Mouse (Mus musculus) megakaryocyte, embryonic 14.5 days (primary cell): Measurements from ENCODE around the gene Ank3. TPM values are rescaled to one million over a fixed set of nuclear protein-coding genes. Genes with fewer than 3 reads are reported as not detected.

ENCODE experiments used
- H3K27me3 ChIP-seq: replicated peaks from 2 replicates; pipeline ENCODE3; 2012; ENCODE audit warnings: inconsistent platforms
- H3K36me3 ChIP-seq: replicated peaks from 2 replicates; pipeline ENCODE3; 2012; ENCODE audit warnings: low read length, inconsistent platforms, mixed read lengths
- H3K4me1 ChIP-seq: 2 replicates; pipeline ENCODE4 v1.6.1; 2012; ENCODE audit warnings: inconsistent platforms
- H3K4me3 ChIP-seq: replicated peaks from 2 replicates; pipeline ENCODE3; 2012; ENCODE audit warnings: moderate library complexity, mild to moderate bottlenecking, inconsistent platforms
- H3K9me3 ChIP-seq: 2 replicates; pipeline ENCODE4 v1.6.1; 2012; ENCODE audit warnings: inconsistent platforms
- FLI1 ChIP-seq: IDR thresholded peaks from 2 replicates; pipeline ENCODE4 v1.6.1; 2012; ENCODE audit warnings: low read length, inconsistent platforms, mixed read lengths
- GATA1 ChIP-seq: IDR thresholded peaks from 3 replicates; pipeline ENCODE4 v1.6.1; 2012; ENCODE audit warnings: mixed read lengths, low read length, inconsistent platforms, borderline replicate concordance
- polyA plus RNA-seq: library from polyadenylated mRNA; stranded (reverse); fragments of >175 nt; gene quantifications from 2 replicates; pipeline ENCODE4 v1.2.3, GENCODE M21; 2012; ENCODE audit warnings: low replicate concordance; ENCODE audit not compliant: insufficient read depth

The Ank3 gene
- polyA plus RNA-seq, 1 experiment = 4.4 TPM

DNA sequence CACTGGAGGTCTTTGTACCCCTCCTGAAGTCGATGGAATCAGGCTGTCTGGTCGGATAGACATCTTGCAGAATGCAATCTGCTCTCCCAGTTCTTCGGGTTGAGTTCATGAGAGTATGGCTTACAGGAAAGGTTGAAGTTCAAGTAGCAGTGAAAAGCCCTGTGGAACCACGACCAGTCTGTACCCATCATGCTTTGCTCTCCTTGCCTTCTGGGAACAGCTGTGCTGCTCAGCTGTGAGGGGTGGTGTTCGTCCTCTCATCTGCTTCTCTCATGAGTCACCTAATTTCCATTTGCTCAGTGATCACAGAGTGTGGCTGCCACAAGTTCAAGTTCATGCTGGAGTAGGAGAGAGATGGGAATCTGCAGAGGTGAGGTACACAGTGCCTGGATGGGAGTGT lies 348.2 kb downstream of the Ank3 start:
- TF ChIP-seq GATA1 (no peak), FLI1 (no peak)
- Histone ChIP-seq H3K36me3 (no peaks in the 10 kb centered on the region), H3K4me1 (no peaks in the 10 kb centered on the region), H3K27me3 (no peaks in the 10 kb centered on the region), H3K9me3 (0 out of 2 replicates have a peak, but pooled peaks cover 3% of the 10 kb centered on the region), H3K4me3 (no peak overlapping the region)

DNA sequence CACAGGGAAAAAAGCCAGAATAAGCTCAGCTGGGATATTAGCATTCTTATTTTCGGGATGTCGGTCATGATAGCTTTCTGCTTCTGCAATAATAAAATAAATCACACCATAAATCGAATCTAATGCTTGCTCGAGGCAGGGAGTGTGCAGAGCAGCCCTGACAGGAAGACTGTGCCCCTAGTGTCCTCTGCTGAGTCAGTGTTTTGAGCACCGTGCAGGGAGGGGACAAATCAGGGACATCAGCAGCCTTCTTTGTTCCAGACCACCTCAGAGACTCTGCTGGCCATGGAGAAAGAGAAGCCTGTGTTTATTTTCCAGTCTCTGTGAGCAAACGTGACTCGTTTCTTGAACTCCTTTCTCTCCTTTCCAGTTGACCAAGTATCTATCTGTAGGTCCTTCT lies 352.8 kb downstream of the Ank3 start:
- H3K4me1 ChIP-seq = no peaks in the 10 kb centered on the region
- peaks cover 4% of the 10 kb centered on the region; the same call in 1 of the 2 replicates for H3K9me3 ChIP-seq
- TF ChIP-seq FLI1 (no peak), GATA1 (no peak)
- no peaks in the 10 kb centered on the region for H3K27me3 ChIP-seq
- no peaks in the 10 kb centered on the region for H3K36me3 ChIP-seq
- no peak overlapping the region for H3K4me3 ChIP-seq

DNA sequence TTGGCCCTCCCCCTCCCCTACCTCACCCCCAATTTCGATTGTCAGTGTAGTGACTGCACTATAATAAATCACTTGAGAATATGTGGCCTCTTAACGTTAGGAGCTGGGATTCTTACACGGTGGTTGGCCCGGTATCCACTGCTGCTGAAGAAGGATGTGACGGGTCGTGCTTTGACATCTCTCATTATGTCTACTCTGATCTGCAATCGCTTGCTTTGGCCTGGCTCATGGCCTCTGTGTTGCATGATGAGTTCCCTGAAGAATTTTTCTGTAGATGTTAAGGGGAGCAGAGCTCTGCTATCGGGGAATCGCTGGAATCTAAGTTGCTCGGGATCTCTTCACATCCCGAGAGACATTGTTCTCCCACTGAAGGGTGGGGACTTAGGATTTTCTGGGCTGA lies 354.9 kb downstream of the Ank3 start:
- Histone ChIP-seq H3K4me3 (no peak overlapping the region), H3K4me1 (no peaks in the 10 kb centered on the region), H3K27me3 (no peaks in the 10 kb centered on the region), H3K36me3 (no peaks in the 10 kb centered on the region), H3K9me3 (peaks cover 4% of the 10 kb centered on the region; the same call in 1 of the 2 replicates)
- TF ChIP-seq GATA1 = no peak
- no peak for TF ChIP-seq FLI1

DNA sequence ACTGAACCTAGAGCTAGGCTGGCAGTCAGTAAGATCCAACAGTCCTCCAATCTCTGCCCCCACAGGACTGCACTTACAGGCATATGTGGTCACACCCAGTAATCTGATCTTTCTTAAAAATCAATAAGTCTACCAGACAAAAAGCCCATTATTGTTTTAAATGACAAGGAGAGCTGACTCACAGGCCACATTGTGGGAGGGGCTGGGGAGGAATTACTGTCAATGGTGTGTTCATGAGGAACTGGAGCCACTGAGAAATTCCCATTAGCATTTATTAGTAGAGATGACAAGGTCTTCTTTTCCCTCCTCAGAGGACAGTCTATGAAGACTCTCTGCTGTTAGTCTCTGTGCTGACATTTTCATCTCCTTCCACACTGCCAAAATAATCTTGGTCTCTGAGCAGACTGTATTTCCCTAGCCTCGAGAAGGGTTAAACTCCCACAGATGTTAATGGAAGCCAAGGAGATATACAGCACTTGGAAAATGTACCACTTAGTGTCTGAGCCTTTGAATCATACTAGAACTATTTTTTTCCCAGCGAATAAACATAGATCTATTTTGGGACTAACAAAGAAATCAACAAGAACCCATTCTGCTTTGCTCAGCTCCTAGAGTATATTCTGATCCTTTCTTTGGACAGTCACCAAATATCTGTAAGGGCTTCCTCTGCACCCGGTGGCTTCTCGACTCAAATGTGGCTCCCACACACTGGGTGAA lies 358.5 kb downstream of the Ank3 start:
- Histone ChIP-seq H3K36me3 (no peaks in the 10 kb centered on the region), H3K4me3 (no peak overlapping the region)

DNA sequence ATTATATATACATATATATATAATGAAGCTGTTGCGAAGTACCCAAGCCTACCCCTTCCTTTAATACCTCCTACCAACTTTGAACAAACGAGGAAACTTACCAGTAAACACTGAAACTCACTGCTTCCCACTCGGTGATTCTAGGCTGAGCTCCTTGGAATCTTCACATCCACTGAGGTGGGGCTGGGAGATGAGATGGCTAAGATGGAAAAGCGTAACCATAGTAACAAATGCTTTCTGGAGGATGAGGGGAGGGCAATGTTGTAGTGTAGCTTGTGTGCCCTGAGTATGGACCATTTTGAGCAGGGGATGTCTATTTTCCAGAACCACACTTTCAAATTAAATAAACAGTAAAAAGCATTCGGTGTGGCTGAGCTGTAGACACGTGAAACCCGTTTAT lies 364.4 kb downstream of the Ank3 start:
- no peak for TF ChIP-seq GATA1
- H3K36me3 ChIP-seq = no peaks in the 10 kb centered on the region

More for the DNA sequence above, 358.5 kb downstream of the Ank3 start:
- no peaks in the 10 kb centered on the region for H3K27me3 ChIP-seq
- H3K4me1 ChIP-seq = no peaks in the 10 kb centered on the region
- peaks cover 14% of the 10 kb centered on the region; the same call in 1 of the 2 replicates for H3K9me3 ChIP-seq
- TF ChIP-seq GATA1 (no peak), FLI1 (no peak)

DNA sequence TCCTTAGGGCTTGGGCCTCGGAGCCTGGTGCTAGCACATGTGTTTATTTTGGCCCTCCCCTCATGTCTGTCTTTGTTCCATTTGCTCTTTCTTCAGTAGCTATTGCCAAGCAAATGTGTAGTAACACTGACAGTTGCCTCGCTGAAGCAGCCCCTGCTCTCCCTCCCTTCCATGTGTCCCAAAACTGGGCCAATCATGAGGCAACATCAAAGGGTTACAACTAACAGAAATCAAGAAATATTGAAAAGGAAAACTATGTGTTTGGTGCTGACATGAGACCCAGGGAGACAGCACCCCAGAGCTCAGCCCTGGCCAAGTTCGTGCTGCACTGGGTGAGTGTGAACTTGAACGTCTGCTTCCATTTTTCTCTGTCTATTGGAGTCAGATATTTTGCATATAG lies 365.8 kb downstream of the Ank3 start:
- no peak for TF ChIP-seq FLI1
- no peak for TF ChIP-seq GATA1

More for the DNA sequence above, 364.4 kb downstream of the Ank3 start:
- Histone ChIP-seq H3K4me3 (no peak overlapping the region), H3K27me3 (no peaks in the 10 kb centered on the region), H3K4me1 (no peaks in the 10 kb centered on the region), H3K9me3 (peaks cover 21% of the 10 kb centered on the region)

DNA sequence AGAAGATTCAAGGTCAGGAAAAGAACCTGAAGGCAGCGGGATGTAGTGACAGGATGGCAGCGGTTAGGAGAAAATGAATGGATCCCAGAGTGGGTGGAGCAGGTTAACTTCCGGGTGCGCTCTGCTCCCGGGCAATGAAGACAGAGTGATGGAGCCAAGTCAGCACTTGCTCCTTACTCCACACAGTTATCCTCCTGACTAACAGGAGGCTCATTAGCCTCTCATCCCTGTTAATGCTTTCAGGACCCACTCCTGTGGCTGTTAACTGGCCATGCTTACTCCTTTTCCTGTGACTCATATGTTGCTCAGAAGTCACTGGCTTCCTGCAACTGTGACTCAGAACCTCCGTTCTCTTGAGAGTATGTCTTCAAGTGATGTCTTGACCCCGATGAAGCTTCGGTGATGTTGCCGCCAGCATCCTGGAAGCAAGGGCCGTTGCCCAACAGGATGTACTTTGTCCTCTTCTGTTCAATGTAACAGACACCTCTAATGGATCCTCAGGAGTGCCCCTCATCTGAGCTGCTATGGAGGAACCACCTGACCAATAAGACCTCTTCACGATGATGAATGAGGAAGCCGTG lies 378.6 kb downstream of the Ank3 start:
- H3K27me3 ChIP-seq = no peaks in the 10 kb centered on the region
- H3K4me3 ChIP-seq = peak overlapping the region; percentile 30
- H3K4me1 ChIP-seq = no peaks in the 10 kb centered on the region
- H3K9me3 ChIP-seq = peaks cover 13% of the 10 kb centered on the region
- no peaks in the 10 kb centered on the region for H3K36me3 ChIP-seq
- no peak for TF ChIP-seq GATA1
- TF ChIP-seq FLI1 = no peak

More for the DNA sequence above, 365.8 kb downstream of the Ank3 start:
- peaks cover 33% of the 10 kb centered on the region for H3K9me3 ChIP-seq
- no peaks in the 10 kb centered on the region for H3K4me1 ChIP-seq
- H3K36me3 ChIP-seq = no peaks in the 10 kb centered on the region
- H3K4me3 ChIP-seq = no peak overlapping the region
- no peaks in the 10 kb centered on the region for H3K27me3 ChIP-seq

DNA sequence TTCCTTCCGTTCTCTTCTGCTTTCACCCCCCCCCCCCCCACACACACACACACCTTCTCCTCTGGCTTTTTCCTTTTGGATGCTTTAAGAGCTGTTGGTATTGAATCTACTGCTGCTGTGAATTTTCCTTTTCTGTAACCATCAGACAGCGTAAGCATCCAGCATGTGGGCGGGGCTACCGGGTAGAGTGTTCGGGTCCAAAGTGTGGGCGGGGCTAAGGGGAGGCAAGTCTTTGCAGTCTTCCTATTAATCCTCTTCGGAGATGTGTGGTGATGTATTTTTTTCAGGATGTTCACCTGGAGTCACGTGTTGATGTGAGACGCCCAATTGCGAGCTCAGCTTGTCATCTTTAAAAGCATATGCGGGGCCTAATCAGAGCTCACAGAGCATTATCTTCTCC lies 379.2 kb downstream of the Ank3 start:
- peaks cover 8% of the 10 kb centered on the region; the same call in 1 of the 2 replicates for H3K9me3 ChIP-seq
- H3K36me3 ChIP-seq = no peaks in the 10 kb centered on the region
- H3K4me3 ChIP-seq = no peak overlapping the region
- no peaks in the 10 kb centered on the region for H3K4me1 ChIP-seq
- no peaks in the 10 kb centered on the region for H3K27me3 ChIP-seq
- TF ChIP-seq GATA1 = no peak
- TF ChIP-seq FLI1 = no peak

DNA sequence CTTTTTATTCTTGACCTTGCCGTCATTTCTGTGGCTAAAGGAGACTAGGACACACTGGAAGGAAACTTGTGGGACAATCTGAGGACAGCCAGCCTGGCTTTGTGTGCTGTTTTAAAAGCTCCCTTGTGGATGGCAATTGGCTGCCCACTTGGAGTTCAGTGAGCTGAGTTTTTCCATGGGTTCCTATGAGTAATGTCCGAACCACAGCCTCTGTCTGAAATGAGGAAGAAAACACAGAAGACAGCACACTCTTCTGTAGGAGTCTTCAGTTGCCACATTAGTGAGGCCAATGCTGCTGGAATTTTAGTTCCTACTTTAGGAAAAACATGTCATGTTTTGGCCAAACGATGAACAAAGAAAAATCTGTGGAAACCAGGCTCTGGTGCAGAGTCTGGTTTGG lies 380.7 kb downstream of the Ank3 start:
- H3K27me3 ChIP-seq = no peaks in the 10 kb centered on the region
- no peaks in the 10 kb centered on the region for H3K4me1 ChIP-seq
- H3K36me3 ChIP-seq = no peaks in the 10 kb centered on the region
- TF ChIP-seq FLI1 = no peak
- TF ChIP-seq GATA1 = no peak
- no peak overlapping the region for H3K4me3 ChIP-seq
- H3K9me3 ChIP-seq = peaks cover 4% of the 10 kb centered on the region; the same call in 1 of the 2 replicates

DNA sequence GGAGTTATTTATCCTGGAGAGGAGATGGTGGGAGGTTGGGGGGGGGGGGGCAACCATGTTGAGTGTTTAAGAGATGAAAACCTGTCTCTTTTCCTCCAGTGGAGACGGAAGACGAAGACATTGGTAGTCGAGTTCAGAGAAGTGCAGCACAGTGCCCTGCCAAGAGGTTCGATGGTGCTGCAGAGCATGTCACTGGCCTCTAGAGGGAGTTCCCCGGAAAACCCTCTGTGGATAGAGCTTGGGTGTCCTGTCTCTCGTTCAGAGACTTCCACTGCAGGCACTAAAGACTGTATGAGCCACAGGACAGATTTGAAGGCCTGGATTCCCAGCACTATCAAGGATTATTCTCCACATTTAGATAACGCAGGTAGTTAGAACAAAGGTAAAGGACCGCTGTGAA lies 382.9 kb downstream of the Ank3 start:
- H3K9me3 ChIP-seq = peaks cover 4% of the 10 kb centered on the region; the same call in 1 of the 2 replicates
- TF ChIP-seq GATA1 = no peak
- no peak for TF ChIP-seq FLI1
- no peaks in the 10 kb centered on the region for H3K36me3 ChIP-seq
- H3K4me1 ChIP-seq = peaks cover 10% of the 10 kb centered on the region; the same call in 1 of the 2 replicates
- no peaks in the 10 kb centered on the region for H3K27me3 ChIP-seq
- no peak overlapping the region for H3K4me3 ChIP-seq

DNA sequence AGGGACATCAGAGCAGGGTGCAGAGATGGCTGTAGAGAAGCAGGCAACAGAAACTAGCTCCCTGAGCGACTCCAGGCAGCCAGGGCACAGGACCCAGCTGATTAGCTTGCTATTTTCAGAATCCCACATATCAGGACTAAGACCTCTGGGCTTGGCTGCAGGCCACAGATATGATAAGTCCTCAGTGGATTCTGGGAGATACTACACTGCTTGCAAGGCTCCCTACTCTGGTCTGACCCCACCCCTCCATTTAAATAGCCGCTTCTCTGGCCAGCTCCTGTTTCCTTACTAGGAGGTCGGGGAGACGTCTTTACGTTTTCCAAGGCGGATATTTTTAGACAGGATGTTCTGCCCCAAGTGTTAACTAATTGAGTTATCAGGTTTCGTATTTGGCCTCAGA lies 386.7 kb downstream of the Ank3 start:
- Histone ChIP-seq H3K36me3 (no peaks in the 10 kb centered on the region), H3K27me3 (no peaks in the 10 kb centered on the region), H3K4me1 (peaks cover 10% of the 10 kb centered on the region; the same call in 1 of the 2 replicates), H3K9me3 (no peaks in the 10 kb centered on the region), H3K4me3 (peak overlapping the region; percentile 38)
- TF ChIP-seq GATA1 (no peak), FLI1 (no peak)
